Mouse (Mus musculus) stomach, embryonic 15.5 days (tissue): ENCODE data around the gene Prokr2. TPM values are rescaled to one million over a fixed set of nuclear protein-coding genes. Genes with fewer than 3 reads are reported as not detected.

ENCODE experiments used
- ATAC-seq: fragments of 200-750 bp; cut with Nextera tagmentation; 2 replicates; pipeline ENCODE4 v1.8.0; 2017; ENCODE audit warnings: low read depth, moderate number of reproducible peaks, moderate TSS enrichment; ENCODE audit not compliant: insufficient read depth, low FRiP score
- H3K27ac ChIP-seq: fragments of 300-500 bp; sonication (generic); 2 replicates; pipeline ENCODE4 v1.5.1; 2015; ENCODE audit warnings: mild to moderate bottlenecking, inconsistent platforms
- H3K27me3 ChIP-seq: fragments of 300-500 bp; sonication (generic); replicated peaks from 2 replicates; pipeline ENCODE4 v1.6.1; 2015; ENCODE audit warnings: inconsistent platforms
- H3K36me3 ChIP-seq: fragments of 300-500 bp; sonication (generic); 2 replicates; pipeline ENCODE4 v1.6.1; 2015; ENCODE audit warnings: inconsistent platforms
- H3K4me1 ChIP-seq: fragments of 300-500 bp; sonication (generic); 2 replicates; pipeline ENCODE4 v1.6.1; 2015; ENCODE audit warnings: inconsistent platforms
- H3K4me2 ChIP-seq: fragments of 300-500 bp; sonication (generic); 2 replicates; pipeline ENCODE4 v1.6.1; 2015; ENCODE audit warnings: mild to moderate bottlenecking, inconsistent platforms
- H3K4me3 ChIP-seq: fragments of 300-500 bp; sonication (generic); replicated peaks from 2 replicates; pipeline ENCODE4 v1.5.1; 2015; ENCODE audit warnings: inconsistent platforms
- H3K9ac ChIP-seq: fragments of 300-500 bp; sonication (generic); 2 replicates; pipeline ENCODE4 v1.6.1; 2015; ENCODE audit warnings: inconsistent platforms
- H3K9me3 ChIP-seq: fragments of 300-500 bp; sonication (generic); 2 replicates; pipeline ENCODE4 v1.6.1; 2016; ENCODE audit warnings: inconsistent platforms
- WGBS: fragments of 180-500 bp; shearing (Covaris S2); methylation state at CpG from one replicate; pipeline ENCODE4 v1.1.7; 2015; 5-methylcytosine and 5-hydroxymethylcytosine counted together
- polyA plus RNA-seq: library from polyadenylated mRNA; unstranded; fragments of >200 nt; fragmentation: Nextera tagmentation; extraction: Ambion mirVana; gene quantifications from 2 replicates; pipeline ENCODE4 v1.2.1, GENCODE M21; 2015

Gene Prokr2
- 0.27 and 0.57 TPM in 2 replicates for polyA plus RNA-seq

DNA sequence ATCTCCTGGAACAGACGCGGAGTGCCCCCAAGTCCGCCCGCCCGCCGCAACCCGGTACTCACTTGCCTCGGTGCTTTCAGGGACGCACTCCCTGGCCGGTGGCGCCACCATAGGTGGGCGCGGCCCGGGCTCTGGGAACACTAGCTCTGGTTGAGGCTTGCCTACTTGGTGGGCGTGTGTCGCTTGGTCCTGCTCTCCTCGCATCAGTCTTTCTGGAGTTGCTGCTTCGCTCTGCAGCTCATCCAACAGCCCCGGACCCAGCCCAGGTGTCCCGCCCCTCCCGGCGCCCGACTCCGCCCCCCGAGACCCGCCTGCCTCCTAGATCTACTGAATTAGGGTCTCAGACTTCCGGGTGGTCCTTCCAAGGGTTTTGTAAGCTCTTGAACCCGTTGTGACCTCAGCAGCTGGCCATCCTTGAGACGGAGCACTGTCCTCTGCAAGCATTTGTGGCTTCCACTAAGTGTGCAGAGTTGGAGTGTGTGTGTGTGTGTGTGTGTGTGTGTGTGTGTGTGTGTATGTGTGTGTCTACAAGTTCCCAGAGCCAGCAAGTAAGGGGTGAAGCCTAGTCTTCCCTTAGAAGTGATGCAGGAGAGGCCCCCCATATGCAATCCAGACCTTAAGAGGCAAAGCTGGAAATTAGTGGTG is at the start of gene Prokr2:
Gene Prokr2 (minus strand): TSS at position 254 of the 645 bp plus-strand sequence.
- H3K4me2 ChIP-seq: peak within 1 kb of the TSS; percentile 95
- no peak within 1 kb of the TSS for H3K9ac ChIP-seq
- H3K27ac ChIP-seq: no peak within 1 kb of the TSS
- ATAC-seq: peak; percentile 43; the same call in 1 of the 2 replicates
- peaks cover 7% of the 10 kb centered on the region for H3K27me3 ChIP-seq
- no peaks in the 10 kb centered on the region for H3K9me3 ChIP-seq
- peak within 1 kb of the TSS; percentile 46 for H3K4me3 ChIP-seq
- H3K4me1 ChIP-seq: peaks cover 5% of the 10 kb centered on the region; the same call in 1 of the 2 replicates
- H3K36me3 ChIP-seq: no peaks in the 10 kb centered on the region
- 2% methylated on average over 29 of the region's 29 CpGs for WGBS

DNA sequence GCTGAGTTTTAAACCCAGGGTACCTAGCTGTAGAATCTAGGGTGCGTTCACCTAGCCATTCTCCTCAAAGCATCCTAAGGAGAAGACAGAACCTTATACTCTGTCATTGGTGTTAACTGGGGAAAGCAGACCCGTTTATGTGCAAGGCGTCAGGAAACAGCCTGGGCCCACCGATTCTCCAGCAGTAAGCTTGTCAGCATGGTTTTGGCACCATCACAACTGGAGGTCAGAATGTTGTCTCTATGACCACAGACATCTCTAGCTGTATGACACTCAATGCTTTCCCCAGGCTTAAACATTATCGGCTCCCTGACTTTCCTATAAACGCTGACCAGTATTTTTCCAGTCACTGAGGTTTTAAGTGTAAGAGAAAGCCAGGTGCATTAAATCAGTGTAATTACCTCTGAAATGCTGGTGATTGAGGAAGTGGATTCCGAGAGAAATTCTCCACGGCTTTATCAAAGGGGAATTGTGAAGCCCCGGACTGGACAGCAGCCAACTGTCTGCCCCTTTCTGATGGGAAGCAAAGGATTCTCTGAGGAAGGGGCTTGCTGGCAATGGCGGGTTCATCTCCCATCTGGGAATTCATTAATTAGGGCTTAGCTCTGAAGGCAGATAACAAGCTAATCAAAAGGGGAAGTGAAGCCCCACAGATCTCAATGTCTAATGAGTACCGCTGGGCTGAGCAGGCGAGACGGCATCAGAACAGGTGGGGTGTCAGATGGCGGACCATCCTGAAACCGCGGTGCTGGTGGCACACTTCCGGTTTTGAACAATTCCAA is 42.1 kb upstream of the Prokr2 start:
- no peak overlapping the region for H3K9ac ChIP-seq
- no peaks in the 10 kb centered on the region for H3K9me3 ChIP-seq
- H3K36me3 ChIP-seq: no peaks in the 10 kb centered on the region
- ATAC-seq: no peak
- H3K27ac ChIP-seq: no peak overlapping the region
- WGBS: 50% methylated on average over 17 of the region's 17 CpGs
- no peaks in the 10 kb centered on the region for H3K4me1 ChIP-seq
- H3K4me3 ChIP-seq: no peak overlapping the region
- peak overlapping the region; percentile 5; the same call in 1 of the 2 replicates for H3K4me2 ChIP-seq
- no peaks in the 10 kb centered on the region for H3K27me3 ChIP-seq

GRCm38 (mm10) chr2:132425576-132425975 is 40.3 kb upstream of the Prokr2 start:
- Histone ChIP-seq H3K4me3 (no peak overlapping the region), H3K4me1 (no peaks in the 10 kb centered on the region), H3K9me3 (no peaks in the 10 kb centered on the region), H3K9ac (no peak overlapping the region), H3K27ac (no peak overlapping the region), H3K36me3 (no peaks in the 10 kb centered on the region), H3K27me3 (no peaks in the 10 kb centered on the region), H3K4me2 (no peak overlapping the region)
- 49% methylated on average over 6 of the region's 6 CpGs for WGBS
- ATAC-seq: no peak

DNA sequence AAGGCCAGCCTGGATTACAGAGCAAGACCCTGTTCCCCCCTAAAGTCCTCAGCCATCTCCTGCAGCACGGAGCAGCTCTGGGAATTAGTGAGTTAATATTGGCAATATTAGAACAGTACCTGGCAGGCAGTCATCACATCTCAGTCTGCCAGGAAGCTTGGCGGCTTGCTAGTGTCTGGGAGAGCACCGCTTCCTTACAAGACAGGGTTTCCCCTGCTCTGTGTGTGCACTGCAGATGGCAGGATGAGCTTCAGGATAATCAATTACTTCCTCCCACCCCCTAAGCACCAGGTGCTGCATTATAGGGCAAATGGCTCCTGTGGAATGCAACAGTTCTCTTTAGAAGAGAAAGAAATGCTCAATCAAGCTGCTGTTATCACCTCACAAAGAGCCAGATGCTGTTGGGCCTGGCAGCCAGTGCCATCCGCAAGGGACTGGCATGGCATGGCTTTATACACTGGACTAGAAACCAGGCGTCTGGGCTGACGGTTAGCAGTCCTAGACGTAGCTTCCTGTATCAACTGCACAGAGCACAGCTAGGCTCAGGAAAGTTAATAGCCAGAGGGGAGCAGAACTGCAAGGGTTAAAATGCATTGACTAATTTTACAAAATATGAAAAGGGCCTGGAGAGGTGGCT is 38.3 kb upstream of the Prokr2 start:
- Histone ChIP-seq H3K27ac (no peak overlapping the region), H3K36me3 (no peaks in the 10 kb centered on the region), H3K9me3 (no peaks in the 10 kb centered on the region), H3K4me3 (no peak overlapping the region), H3K4me2 (no peak overlapping the region), H3K9ac (no peak overlapping the region), H3K27me3 (no peaks in the 10 kb centered on the region), H3K4me1 (no peaks in the 10 kb centered on the region)
- no peak for ATAC-seq
- WGBS: 69% methylated on average over 7 of the region's 7 CpGs

DNA sequence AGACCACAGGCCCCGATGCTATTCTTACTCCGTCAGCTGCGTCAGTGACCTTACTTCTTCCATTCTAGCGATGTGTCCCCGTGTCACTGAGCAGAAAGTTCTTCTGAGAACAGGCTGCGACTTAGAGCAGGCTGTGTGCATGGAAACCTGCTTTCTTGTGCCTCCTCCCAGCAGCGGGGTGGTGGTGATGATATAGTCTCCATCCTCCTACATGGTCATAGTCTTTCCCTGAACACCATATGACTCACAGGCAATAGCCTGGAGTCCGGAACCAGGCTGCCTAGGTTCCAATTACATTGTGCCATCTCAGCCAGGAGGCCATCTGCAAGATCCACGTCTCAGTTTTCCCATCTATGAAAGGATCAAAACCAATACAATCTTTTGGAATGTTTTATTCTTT is 37.6 kb upstream of the Prokr2 start:
- Histone ChIP-seq H3K4me2 (no peak overlapping the region), H3K27ac (no peak overlapping the region), H3K27me3 (no peaks in the 10 kb centered on the region), H3K36me3 (no peaks in the 10 kb centered on the region), H3K4me3 (no peak overlapping the region), H3K4me1 (no peaks in the 10 kb centered on the region), H3K9ac (no peak overlapping the region), H3K9me3 (no peaks in the 10 kb centered on the region)
- 87% methylated on average over 9 of the region's 9 CpGs for WGBS
- ATAC-seq: no peak

- H3K9me3 ChIP-seq: no peaks in the 10 kb centered on the region
- H3K36me3 ChIP-seq: no peaks in the 10 kb centered on the region
- 77% methylated on average over 2 of the region's 2 CpGs for WGBS
- no peak overlapping the region for H3K27ac ChIP-seq
- no peak overlapping the region for H3K4me2 ChIP-seq
- H3K27me3 ChIP-seq: no peaks in the 10 kb centered on the region
- no peak overlapping the region for H3K9ac ChIP-seq
- no peaks in the 10 kb centered on the region for H3K4me1 ChIP-seq
- no peak overlapping the region for H3K4me3 ChIP-seq
- ATAC-seq: no peak
Observed at GRCm38 (mm10) chr2:132418414-132418813, 33.2 kb upstream of the Prokr2 start.

- no peaks in the 10 kb centered on the region for H3K36me3 ChIP-seq
- no peaks in the 10 kb centered on the region for H3K4me1 ChIP-seq
- no peak overlapping the region for H3K9ac ChIP-seq
- H3K4me2 ChIP-seq: no peak overlapping the region
- no peaks in the 10 kb centered on the region for H3K27me3 ChIP-seq
- H3K27ac ChIP-seq: no peak overlapping the region
- H3K9me3 ChIP-seq: no peaks in the 10 kb centered on the region
- no peak overlapping the region for H3K4me3 ChIP-seq
- no peak for ATAC-seq
- 85% methylated on average over 4 of the region's 4 CpGs for WGBS
Observed at GRCm38 (mm10) chr2:132410126-132410525, 24.9 kb upstream of the Prokr2 start.

- H3K4me2 ChIP-seq: no peak overlapping the region
- no peaks in the 10 kb centered on the region for H3K27me3 ChIP-seq
- no peak overlapping the region for H3K4me3 ChIP-seq
- no peak overlapping the region for H3K9ac ChIP-seq
- no peaks in the 10 kb centered on the region for H3K4me1 ChIP-seq
- H3K27ac ChIP-seq: no peak overlapping the region
- no peak for ATAC-seq
- H3K9me3 ChIP-seq: no peaks in the 10 kb centered on the region
- WGBS: 82% methylated on average over 8 of the region's 8 CpGs
- H3K36me3 ChIP-seq: no peaks in the 10 kb centered on the region
Observed at GRCm38 (mm10) chr2:132398136-132398535, 12.9 kb upstream of the Prokr2 start.

DNA sequence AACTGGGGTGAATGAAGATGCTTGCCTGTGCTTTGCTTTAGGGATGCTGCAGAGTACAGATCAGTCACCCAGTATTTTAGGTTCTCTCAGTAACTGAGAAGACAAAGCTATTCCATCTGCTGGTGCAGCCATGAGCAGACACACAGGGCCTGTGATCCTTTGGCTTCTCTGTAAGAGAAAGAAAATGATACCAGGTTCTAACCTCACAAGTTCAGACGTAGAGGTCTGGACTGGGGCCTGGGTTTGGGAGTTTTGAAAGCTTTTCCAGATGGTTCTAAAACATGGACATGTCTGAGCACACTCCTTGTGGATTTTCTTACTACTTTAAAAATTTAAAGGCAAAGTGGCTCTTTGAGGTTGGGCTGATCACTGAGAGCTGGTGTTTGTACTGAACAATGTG is 10.5 kb upstream of the Prokr2 start:
- no peak overlapping the region for H3K4me3 ChIP-seq
- H3K36me3 ChIP-seq: no peaks in the 10 kb centered on the region
- no peaks in the 10 kb centered on the region for H3K27me3 ChIP-seq
- 44% methylated on average over 1 of the region's 1 CpGs for WGBS
- H3K4me1 ChIP-seq: no peaks in the 10 kb centered on the region
- H3K4me2 ChIP-seq: no peak overlapping the region
- no peak overlapping the region for H3K9ac ChIP-seq
- no peak for ATAC-seq
- H3K27ac ChIP-seq: no peak overlapping the region
- no peaks in the 10 kb centered on the region for H3K9me3 ChIP-seq

DNA sequence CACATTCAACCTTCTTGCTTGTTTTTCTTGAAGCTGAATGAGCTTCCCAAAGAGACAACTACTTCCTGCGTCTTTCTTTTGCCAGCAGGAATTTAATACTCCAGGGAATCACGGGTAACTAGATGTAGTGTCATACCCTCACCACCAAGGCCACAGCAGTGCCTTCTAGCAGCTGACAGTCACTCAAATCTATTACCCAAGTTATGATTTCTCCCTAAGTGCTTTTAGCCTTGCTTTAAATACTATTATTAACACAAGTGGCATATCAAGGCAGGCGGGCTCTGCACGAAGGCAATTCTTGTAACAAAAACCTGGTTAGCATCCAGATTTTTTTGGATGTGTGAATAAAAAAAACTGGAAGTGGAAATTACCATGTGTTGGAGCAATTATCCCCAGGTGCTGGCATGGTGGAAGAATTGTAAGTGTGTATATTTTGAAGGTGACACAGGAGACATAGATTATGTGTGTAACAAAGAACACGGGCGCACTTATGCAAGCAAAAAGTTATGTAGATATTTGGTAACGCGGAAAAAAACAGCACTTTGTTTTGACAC is 5.4 kb upstream of the Prokr2 start:
- H3K9ac ChIP-seq: no peak overlapping the region
- no peak overlapping the region for H3K4me2 ChIP-seq
- no peak overlapping the region for H3K27ac ChIP-seq
- 78% methylated on average over 8 of the region's 8 CpGs for WGBS
- H3K9me3 ChIP-seq: no peaks in the 10 kb centered on the region
- 0 out of 2 replicates have a peak, but pooled peaks cover 4% of the 10 kb centered on the region for H3K27me3 ChIP-seq
- no peaks in the 10 kb centered on the region for H3K36me3 ChIP-seq
- ATAC-seq: no peak
- no peaks in the 10 kb centered on the region for H3K4me1 ChIP-seq
- no peak overlapping the region for H3K4me3 ChIP-seq

- Histone ChIP-seq H3K36me3 (no peaks in the 10 kb centered on the region), H3K27ac (no peak overlapping the region), H3K27me3 (0 out of 2 replicates have a peak, but pooled peaks cover 4% of the 10 kb centered on the region), H3K4me3 (no peak overlapping the region), H3K4me2 (no peak overlapping the region), H3K9me3 (no peaks in the 10 kb centered on the region), H3K4me1 (peaks cover 5% of the 10 kb centered on the region; the same call in 1 of the 2 replicates), H3K9ac (no peak overlapping the region)
- ATAC-seq: no peak
- 20% methylated on average over 7 of the region's 7 CpGs for WGBS
Observed at GRCm38 (mm10) chr2:132389562-132389961, 4.3 kb upstream of the Prokr2 start.
